Mouse (Mus musculus): ENCODE data around the gene Tspoap1.
A peak's percentile ranks its signal among the peaks of the same experiment; 100 is the strongest.

The Tspoap1 gene

GRCm38 (mm10) chr11:87761181-87761721 lies 910 bp downstream of the Tspoap1 start:
- DNase-seq: peak; percentile 21 to 25

DNA sequence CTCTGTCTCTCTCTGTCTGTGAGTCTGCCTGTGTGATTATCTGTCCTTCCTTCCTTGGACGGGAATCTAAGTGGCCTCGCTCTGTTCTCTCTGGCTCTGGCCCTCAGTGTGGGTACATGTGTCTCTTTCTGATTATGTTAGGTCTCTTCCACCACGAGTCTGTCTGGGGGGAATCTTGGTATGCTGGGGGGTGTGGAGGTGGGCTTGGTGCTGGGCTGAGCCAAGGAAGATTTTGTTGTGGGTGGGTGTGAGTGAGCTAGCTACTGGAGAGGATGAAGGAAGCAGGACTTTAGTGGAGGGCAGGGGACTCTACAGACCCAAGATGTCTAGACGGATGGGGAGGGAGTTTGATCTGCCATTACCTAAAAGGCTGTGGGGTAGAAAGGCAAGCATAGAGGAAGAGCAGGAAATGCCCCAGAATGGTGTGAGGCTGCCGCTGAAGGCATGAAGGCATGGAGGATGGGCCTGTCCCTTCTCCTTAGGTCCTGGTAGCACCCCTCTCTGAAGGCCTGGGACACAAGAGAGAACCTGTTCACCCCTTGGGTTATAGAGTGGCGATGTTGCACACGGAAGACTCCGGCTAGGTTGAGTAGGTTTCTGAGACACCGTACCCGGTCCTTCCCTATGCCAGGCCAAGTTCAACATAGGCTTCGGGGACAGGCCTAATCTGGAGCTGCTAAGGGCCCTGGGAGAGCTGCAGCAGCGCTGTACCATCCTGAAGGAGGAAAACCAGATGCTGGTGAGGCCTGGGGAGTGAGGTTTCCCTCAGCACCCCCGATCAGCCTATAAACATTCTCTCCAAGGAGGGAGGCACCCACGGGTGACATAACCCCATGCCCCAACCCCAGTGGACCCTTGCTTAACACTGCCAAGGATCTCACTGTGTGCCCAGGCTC lies 1.7 kb downstream of the Tspoap1 start:
- DNase-seq: peak in 1 of 2 experiments; percentile 16

DNA sequence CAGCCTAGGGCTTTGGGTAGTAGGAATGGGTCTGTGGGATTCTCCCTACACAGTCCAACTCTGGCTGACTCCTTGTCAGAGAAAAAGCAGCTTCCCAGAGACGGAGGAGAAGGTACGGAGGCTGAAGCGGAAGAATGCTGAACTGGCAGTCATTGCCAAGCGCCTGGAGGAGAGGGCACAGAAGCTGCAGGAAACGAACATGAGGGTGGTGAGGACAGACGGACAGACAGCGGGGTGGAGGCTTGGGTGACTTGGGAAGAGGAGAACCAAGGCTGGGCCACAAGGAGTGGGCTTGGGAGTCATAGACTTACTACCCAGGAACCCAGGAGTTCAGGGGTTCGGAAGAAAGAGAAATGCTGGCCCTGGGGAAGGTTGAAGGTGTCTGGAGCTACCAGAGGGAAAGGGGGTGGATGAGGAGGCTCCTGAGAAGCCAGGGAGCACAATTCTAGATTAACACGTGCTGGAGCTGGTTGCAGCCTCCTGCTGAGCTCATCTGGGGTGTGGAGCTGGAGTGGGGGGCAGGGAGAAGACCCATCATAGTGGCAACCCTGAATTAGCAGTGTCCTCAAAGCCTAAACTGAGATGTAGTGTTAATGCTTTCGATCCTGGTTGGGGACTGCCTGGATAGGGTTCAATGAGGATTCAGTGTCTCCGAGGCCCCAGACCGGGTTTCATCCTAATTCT lies 2.5 kb downstream of the Tspoap1 start:
- no peak for DNase-seq

DNA sequence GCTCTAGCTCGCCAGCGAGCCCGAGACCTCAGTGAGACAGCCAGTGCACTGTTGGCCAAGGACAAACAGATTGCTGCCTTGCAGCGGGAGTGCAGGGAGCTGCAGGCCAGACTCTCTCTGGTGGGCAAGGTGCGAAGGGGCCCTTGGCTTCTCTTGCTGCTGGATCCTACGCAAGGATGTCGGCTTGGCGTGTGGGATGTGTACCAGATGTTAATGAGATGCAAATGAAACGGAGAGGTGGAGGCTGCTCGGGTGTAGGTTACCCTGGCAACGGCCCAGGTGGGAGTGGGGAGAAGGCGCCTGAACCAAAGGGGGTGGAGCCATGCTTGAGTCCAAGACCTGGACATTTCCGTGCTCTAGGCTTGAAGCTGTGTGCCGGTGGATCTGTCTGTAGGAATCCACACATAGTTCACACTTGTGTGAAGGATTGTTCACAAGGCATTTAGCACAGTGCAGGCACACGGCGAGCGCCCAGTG lies 3.2 kb downstream of the Tspoap1 start:
- DNase-seq: peak; percentile 34 to 41

DNA sequence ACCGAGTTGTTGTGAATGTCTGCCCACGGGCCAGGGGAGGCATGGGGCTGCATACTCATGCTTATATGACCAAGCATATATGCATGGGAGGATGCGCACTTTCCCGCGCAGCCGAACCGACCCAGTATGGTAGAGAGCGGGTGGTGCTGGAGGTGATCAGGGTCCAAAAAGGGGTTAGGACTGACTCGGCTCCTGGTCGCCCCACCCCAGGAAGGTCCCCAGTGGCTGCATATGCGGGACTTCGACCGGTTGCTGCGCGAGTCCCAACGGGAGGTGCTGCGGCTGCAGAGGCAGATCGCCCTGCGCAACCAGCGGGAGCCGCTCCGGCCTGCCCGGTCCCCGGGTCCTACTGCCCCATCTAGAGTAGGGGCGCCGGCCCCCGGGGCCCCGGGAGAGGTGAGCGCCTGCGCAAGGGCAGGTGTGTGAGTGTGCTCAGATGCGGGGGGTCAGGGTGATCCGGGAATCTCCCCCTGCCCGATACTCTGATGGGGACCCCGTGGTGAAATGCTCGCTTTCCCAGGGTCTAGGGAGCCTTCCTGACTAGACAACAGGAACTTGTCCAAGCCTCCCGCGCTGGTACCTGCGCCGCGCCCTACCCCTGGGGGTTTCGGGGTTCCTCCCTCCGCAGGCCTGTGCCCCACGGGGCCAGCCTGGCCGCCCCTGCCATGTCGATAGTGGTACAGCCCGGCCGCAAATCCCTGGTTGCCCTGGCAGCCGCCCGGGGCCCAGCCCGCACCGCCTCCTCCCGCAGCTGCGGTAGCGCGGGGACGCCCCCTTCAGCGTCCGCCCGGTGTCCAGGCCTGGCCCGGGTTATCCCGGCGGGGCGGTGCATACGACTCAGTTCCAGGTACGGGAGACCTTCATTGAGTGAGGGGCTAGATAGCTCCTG lies 3.9 kb downstream of the Tspoap1 start:
- peak; percentile 72 to 75 for DNase-seq

GRCm38 (mm10) chr11:87768745-87769144 lies 8.4 kb downstream of the Tspoap1 start:
- DNase-seq: no peak

- peak; percentile 96 to 97 for DNase-seq
Measured at GRCm38 (mm10) chr11:87770989-87771388, 10.6 kb downstream of the Tspoap1 start.

- no peak for DNase-seq
Measured at GRCm38 (mm10) chr11:87772354-87772753, 12.0 kb downstream of the Tspoap1 start.

- peak; percentile 17 to 19 for DNase-seq
Measured at GRCm38 (mm10) chr11:87778100-87778765, 17.9 kb downstream of the Tspoap1 start.

DNA sequence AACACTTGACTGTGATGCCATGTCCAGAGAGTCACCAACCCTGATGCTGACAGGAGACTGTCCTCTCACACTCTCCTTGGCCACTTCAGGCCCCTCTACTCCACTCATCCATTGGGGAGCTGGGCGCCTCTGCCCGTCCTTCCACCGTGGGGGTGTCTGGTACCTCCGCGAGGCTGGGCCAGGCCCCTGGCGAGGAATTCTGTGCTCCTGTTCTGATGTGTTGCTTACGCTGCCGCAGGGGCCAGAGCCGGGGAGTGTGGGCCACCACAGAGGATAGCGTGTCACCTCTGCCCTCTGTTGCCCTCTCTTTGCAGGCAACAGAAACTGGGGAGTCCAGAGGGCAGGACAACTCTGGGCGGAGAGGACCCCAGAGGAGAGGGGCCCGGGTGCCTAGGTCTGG lies 18.6 kb downstream of the Tspoap1 start:
- DNase-seq: no peak

- DNase-seq: no peak
Measured at GRCm38 (mm10) chr11:87779392-87779791, 19.1 kb downstream of the Tspoap1 start.

GRCm38 (mm10) chr11:87780130-87780529 lies 19.8 kb downstream of the Tspoap1 start:
- no peak for DNase-seq

DNA sequence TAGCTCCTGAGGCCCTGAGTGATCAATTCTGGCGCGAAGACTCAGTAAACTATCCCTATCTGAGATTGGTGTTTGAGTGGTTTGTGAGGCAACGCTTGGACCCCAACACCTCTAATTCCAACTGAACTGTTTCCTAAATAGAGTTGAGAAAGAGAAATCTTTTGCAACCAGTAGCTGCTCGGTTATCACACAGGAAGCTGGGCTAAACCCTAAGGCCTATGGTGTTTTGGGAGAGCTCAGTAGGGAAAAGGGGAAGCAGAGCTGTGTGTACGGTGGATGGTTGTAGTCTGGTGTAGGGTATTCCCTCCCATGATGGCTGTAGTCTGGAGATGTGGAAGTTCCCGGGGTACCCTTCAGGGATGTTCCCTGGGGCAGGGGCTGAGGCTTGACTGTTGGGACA lies 29.7 kb downstream of the Tspoap1 start:
- DNase-seq: no peak

GRCm38 (mm10) chr11:87793460-87793859 lies 33.1 kb downstream of the Tspoap1 start, which contains the start of gene Mpo:
Gene Mpo, plus strand, starts transcription at chr11:87793581.
- DNase-seq: no peak

- DNase-seq: no peak
Measured at GRCm38 (mm10) chr11:87801711-87802275, 41.5 kb downstream of the Tspoap1 start.

DNA sequence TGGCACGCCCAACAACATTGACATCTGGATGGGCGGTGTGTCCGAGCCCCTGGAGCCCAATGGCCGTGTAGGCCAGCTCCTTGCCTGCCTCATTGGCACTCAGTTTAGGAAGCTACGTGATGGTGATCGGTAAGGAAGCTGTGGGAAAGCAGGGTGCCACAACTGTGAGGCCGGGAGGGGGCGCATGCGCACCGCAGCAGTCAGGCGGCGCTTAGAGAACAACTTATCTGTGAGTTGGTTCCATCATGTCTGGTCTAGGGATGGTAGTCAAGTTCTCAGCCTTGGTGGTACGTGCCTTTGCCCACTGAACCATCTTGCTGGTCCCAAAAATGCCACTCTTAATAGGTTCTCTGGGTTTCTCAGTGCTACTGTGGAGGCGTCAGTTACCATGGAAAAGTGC lies 42.3 kb downstream of the Tspoap1 start:
- DNase-seq: no peak

- DNase-seq: peak; percentile 57 to 64
Measured at GRCm38 (mm10) chr11:87805448-87805847, 45.1 kb downstream of the Tspoap1 start.

DNA sequence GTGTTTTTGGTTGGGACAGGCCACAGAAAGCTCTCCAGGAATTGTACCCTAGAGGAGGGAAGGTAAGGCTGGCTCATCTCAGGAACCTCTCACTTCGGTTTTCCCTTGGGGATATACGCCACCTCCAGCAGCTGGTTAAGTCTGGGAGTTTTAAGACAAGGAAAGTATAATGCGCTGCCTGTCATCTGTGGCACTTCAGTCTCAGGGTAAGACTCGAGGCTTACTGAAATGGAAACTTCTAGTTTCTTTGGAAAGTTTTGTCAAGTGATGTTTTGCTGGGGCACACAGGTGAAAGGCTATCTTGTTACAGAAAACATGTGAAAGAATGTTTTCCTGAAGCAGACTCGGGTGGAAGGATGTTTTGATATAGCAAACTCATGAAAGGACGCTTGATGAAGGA lies 47.1 kb downstream of the Tspoap1 start:
- no peak for DNase-seq

DNA sequence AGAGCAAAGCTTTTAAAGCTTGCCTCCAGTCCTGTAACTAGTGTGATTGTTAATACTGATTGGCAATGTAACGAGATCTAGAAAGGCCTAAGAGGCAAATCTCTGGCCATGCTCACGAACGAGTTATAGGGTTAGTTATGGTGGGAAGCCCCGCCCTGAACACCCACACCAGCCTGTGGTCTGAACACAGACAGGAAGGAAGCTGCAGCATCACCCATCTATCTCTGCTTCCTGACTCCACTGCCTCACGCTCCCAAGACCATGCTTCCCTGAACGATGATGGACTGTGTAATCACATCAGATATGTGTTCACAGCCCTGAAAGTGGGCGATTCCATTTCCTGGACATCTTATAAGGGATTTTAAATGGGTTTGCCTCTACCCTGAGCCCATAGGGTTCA lies 47.9 kb downstream of the Tspoap1 start:
- peak; percentile 13 to 14 for DNase-seq

DNA sequence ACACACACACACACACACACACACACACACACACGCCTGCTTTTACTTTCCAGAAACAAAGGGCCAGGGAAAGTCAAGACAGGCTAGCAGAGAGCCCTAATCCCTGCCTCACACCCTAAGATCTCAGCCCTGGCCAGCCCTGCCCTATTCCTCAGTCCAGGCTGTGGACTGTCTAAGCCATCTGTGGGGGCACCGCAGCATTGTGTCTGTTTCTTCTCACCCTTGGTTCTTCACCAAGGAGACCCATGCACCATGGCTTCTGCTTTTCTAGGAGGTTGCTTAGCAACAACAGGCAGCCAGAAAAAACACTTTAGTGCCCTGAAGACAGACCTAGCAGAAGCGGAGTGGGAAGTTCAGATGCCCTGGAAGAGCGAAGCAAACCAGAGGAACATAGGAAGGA lies 51.1 kb downstream of the Tspoap1 start:
- no peak for DNase-seq

DNA sequence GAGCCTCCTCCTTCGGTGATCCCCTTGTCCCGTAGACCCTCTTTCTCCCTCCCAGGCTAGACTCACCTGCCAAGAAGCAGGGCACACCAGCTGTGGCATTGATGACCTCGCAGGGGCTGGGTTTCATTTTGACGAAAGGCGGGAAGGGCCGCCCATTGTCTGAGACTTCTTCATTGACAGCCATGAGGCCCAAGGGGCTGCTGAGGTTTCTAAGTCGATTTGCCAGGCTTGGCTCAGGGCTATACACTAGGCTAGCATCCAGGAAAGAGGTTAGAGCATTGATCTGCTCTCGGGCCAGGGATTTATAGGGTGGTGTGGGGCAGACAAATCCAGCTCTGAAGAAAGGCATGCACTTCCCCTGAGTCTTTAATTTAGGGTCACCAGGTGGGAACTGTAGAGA lies 54.5 kb downstream of the Tspoap1 start:
- DNase-seq: no peak

All from B cell, adult 2 months (primary cell).